Mouse (Mus musculus) A20 (cell line): ENCODE results near the gene Mei1.
"Not testable (repeated sequence)": the region's sequence is repeated elsewhere in the genome, so short reads cannot be mapped to it uniquely, and the experiment has no call there.

ENCODE experiments used
- DNase-seq: peaks from one replicate; pipeline ENCODE4 v3.0.0-alpha.2; 2011; ENCODE audit warnings: low read depth, low spot score

Mei1 gene

GRCm38 (mm10) chr15:82085606-82086005 is 15.8 kb downstream of the Mei1 start:
- no peak for DNase-seq

- no peak for DNase-seq
Observed at GRCm38 (mm10) chr15:82086131-82086530, 16.3 kb downstream of the Mei1 start.

GRCm38 (mm10) chr15:82087266-82087665 is 17.5 kb downstream of the Mei1 start:
- no peak for DNase-seq

GRCm38 (mm10) chr15:82091061-82091460 is 21.3 kb downstream of the Mei1 start:
- no peak for DNase-seq

- DNase-seq: peak; percentile 48
Observed at GRCm38 (mm10) chr15:82106953-82107555, 37.3 kb downstream of the Mei1 start.

GRCm38 (mm10) chr15:82120544-82120943 is 50.7 kb downstream of the Mei1 start:
- no peak for DNase-seq

- DNase-seq: not testable (repeated sequence)
Observed at GRCm38 (mm10) chr15:82126690-82127089, 56.9 kb downstream of the Mei1 start.

GRCm38 (mm10) chr15:82127426-82128374 is 57.9 kb downstream of the Mei1 start, which contains the start of gene Ccdc134:
Gene Ccdc134 (plus strand): TSS chr15:82127922.
- DNase-seq: peak; percentile 97

- DNase-seq: peak; percentile 50
Observed at GRCm38 (mm10) chr15:82128398-82128797, 58.6 kb downstream of the Mei1 start.

- DNase-seq: no peak
Observed at GRCm38 (mm10) chr15:82130599-82130998, 60.8 kb downstream of the Mei1 start.

GRCm38 (mm10) chr15:82135372-82135771 is 65.6 kb downstream of the Mei1 start:
- DNase-seq: peak; percentile 47

- peak; percentile 74 for DNase-seq
Observed at GRCm38 (mm10) chr15:82138565-82138964, 68.8 kb downstream of the Mei1 start.

- DNase-seq: peak; percentile 63
Observed at GRCm38 (mm10) chr15:82139196-82139595, 69.4 kb downstream of the Mei1 start.

GRCm38 (mm10) chr15:82140355-82140754 is 70.6 kb downstream of the Mei1 start:
- no peak for DNase-seq

- DNase-seq: no peak
Observed at GRCm38 (mm10) chr15:82144157-82144556, 74.4 kb downstream of the Mei1 start.

- peak; percentile 48 for DNase-seq
Observed at GRCm38 (mm10) chr15:82145408-82145807, 75.6 kb downstream of the Mei1 start.

- peak; percentile 69 for DNase-seq
Observed at GRCm38 (mm10) chr15:82145851-82146769, 76.3 kb downstream of the Mei1 start.

- DNase-seq: peak; percentile 100
Observed at GRCm38 (mm10) chr15:82146770-82147610, 77.2 kb downstream of the Mei1 start, which contains the start of gene Srebf2. Gene Srebf2 (plus strand): TSS chr15:82147181.

GRCm38 (mm10) chr15:82147611-82148111 is 77.9 kb downstream of the Mei1 start:
- peak; percentile 63 for DNase-seq

GRCm38 (mm10) chr15:82148510-82148911 is 78.7 kb downstream of the Mei1 start:
- peak; percentile 65 for DNase-seq
